In genomic region chrX:85049593-85049992, GRCm38 (mm10) we compare ENCODE assay signal across 8 mouse cellular contexts.
A peak's percentile ranks its signal among the peaks of the same experiment; 100 is the strongest.
DNase-seq lines count a peak whose midpoint lies in the region; ATAC-seq and TF ChIP-seq lines count a peak whose summit lies in the region.

No protein-coding gene starts in this region.

- peak overlapping the region; percentile 64 for H3K4me2 ChIP-seq in liver, embryonic 15.5 days
- peak overlapping the region; percentile 55; the same call in 1 of the 2 replicates for H3K4me2 ChIP-seq in stomach, postnatal 0 days (replicated peaks; ENCODE audit: low read depth)

- H3K27ac ChIP-seq in left cerebral cortex, adult 2 months = peak overlapping the region; percentile 15
- H3K27ac ChIP-seq in liver, embryonic 15.5 days (replicated peaks) = no peak overlapping the region
- no peak overlapping the region for H3K27ac ChIP-seq in stomach, postnatal 0 days (replicated peaks)

- H3K9ac ChIP-seq in liver, embryonic 15.5 days = no peak overlapping the region
- no peak overlapping the region for H3K9ac ChIP-seq in stomach, postnatal 0 days (ENCODE audit: low read length)

- no peaks in the 10 kb centered on the region for H3K36me3 ChIP-seq in liver, embryonic 15.5 days (replicated peaks)
- H3K36me3 ChIP-seq in stomach, postnatal 0 days (ENCODE audit: control insufficient read depth, insufficient read depth, low read length) = no peaks in the 10 kb centered on the region

- no peak for DNase-seq in left cerebral cortex, adult 2 months (ENCODE audit: extremely low spot score in 1 of 2, low spot score in 2 of 2)
- no peak for DNase-seq in left cerebral cortex, adult 9 months (ENCODE audit: low spot score in 2 of 2)
- peak; percentile 1 for DNase-seq in heart, postnatal 25 days (ENCODE audit: low spot score)
- no peak for DNase-seq in stomach, postnatal 0 days (ENCODE audit: low spot score)
- no peak for DNase-seq in urinary bladder, postnatal 25 days (ENCODE audit: low spot score)
- no peak for DNase-seq in cerebellum, postnatal 36 days
- DNase-seq in urinary bladder, adult 2 months (ENCODE audit: low spot score) = no peak

- TF ChIP-seq CTCF in left cerebral cortex, adult 2 months (IDR thresholded peaks at IDR 0.05) = no peak
- TF ChIP-seq CTCF in stomach, postnatal 0 days (IDR thresholded peaks at IDR 0.05; ENCODE audit: low read depth) = no peak

- ATAC-seq in liver, embryonic 15.5 days (ENCODE audit: insufficient read depth) = no peak
- ATAC-seq in stomach, postnatal 0 days (ENCODE audit: low FRiP score, low TSS enrichment) = no peak

- peaks cover 5% of the 10 kb centered on the region for H3K27me3 ChIP-seq in liver, embryonic 15.5 days
- no peaks in the 10 kb centered on the region for H3K27me3 ChIP-seq in stomach, postnatal 0 days (ENCODE audit: control insufficient read depth, insufficient read depth, low read length)

- TF ChIP-seq EP300 in stomach, postnatal 0 days (optimal IDR thresholded peaks at IDR 0.05) = no peak

- no peaks in the 10 kb centered on the region for H3K9me3 ChIP-seq in liver, embryonic 15.5 days (replicated peaks)
- H3K9me3 ChIP-seq in stomach, postnatal 0 days (ENCODE audit: control insufficient read depth, low read length) = no peaks in the 10 kb centered on the region

- no peaks in the 10 kb centered on the region for H3K4me1 ChIP-seq in liver, embryonic 15.5 days (replicated peaks)
- no peaks in the 10 kb centered on the region for H3K4me1 ChIP-seq in stomach, postnatal 0 days (replicated peaks; ENCODE audit: control insufficient read depth, insufficient read depth)

- intact Hi-C loops in left cerebral cortex, adult 2 months (cut with DNase I) = loop anchor here (2.0 kb wide), 1 partner anchor 35 kb away; no protein-coding TSS in a partner anchor
- intact Hi-C loops in heart, postnatal 25 days (cut with DNase I) = loop anchor here (10.0 kb wide), 1 partner anchor 135 kb away; no protein-coding TSS in a partner anchor

- peak overlapping the region; percentile 36 for H3K4me3 ChIP-seq in left cerebral cortex, adult 2 months
- peak overlapping the region; percentile 55; the same call in 1 of the 2 replicates for H3K4me3 ChIP-seq in liver, embryonic 15.5 days (replicated peaks)
- peak overlapping the region; percentile 53 for H3K4me3 ChIP-seq in stomach, postnatal 0 days (ENCODE audit: low read depth, low read length)

- WGBS in liver, embryonic 15.5 days (ENCODE audit: insufficient replicate concordance) = 51% methylated on average over 3 of the region's 3 CpGs
- WGBS in stomach, postnatal 0 days = 46% methylated on average over 3 of the region's 3 CpGs
